Mouse (Mus musculus) skeletal muscle tissue, adult 2 months (tissue): ENCODE measurements around the gene Spef1.
A peak's percentile ranks its signal among the peaks of the same experiment; 100 is the strongest.

Source experiments
- DNase-seq: peaks from one replicate; pipeline ENCODE4 v3.0.0-alpha.2; 2012; ENCODE audit warnings: low read depth, low spot score

Gene Spef1

DNA sequence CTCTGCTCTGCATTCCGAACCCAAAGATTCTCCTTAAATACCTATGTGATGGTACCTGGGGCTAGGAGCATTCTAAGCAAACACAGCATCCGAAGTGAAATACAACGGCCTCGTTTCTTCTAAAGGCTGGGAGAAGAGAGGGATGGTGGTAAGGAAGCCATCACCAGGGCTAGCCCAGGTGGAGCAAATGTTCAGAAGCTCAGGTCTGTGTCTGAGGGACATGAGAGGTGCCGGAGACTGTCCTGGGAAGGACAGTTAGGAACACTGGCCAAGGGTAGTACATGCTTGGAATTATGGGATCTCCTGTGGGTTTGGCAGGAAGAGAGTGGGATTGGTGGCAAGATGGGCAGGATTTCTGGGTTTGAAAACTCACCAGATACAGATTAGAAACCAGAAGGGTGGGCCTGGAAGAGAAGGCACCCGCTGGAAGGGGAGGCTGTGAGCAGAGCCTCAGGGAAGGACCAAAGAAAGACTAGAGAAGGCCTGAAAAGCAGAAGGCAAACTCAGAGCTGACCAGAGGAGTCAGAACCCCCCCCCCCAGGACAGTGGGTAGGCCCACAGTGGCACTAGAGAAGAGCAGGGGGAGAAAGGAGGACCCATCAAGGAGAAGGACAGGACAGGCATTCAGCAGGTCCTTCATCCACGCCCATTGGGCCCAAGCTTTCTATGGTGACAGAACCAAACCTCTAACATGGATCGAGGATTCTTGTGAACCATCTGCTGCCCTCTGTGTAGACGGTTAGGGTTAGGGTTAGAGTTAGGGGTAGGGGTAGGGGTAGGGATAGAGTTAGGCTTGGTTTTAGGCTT lies 61.7 kb downstream of the Spef1 start:
- no peak for DNase-seq

DNA sequence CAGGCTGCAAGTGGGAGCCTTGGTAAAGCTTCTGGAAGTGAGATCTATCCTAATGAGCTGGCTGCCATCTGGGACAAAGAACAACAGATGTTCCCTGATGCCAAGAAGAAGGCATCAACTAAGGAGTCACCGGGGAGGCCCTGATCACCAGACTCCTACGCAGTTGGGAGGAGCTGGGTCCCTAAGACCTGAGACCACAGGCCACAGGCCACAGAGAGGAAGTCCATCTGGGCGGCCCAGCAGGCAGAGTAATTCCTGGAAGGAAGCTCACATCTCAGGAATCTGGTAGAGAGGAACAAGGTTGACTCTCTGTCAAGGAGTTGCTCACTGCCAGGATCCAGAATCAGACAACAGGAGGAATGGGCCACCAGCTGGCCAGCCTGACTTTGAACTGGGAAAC lies 62.9 kb downstream of the Spef1 start:
- peak; percentile 34 for DNase-seq
